Mouse (Mus musculus): ENCODE measurements around the gene Por. TPM values are rescaled to one million over a fixed set of nuclear protein-coding genes. Genes with fewer than 3 reads are reported as not detected.

Gene Por
- polyA plus RNA-seq, 1 experiment: 50.8 TPM

DNA sequence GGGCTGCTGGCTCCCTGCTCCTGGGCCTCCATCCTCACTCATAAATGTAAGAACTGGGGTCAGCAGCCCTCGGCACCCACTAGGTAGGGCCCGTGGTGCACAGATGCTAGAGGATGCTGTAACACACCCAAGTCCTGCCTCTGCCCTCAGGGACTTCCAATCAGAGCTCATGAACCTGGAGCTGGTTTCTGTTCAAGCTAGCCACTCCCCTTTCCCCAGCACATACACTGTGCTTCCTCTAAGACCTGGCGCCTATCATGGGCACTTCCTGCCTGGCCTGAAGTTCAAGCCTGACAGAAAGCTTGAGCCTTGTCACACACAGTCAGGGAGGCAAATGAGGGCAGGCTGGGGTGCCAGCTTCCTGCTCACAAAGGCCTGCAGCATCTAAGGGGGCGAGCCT lies 63.2 kb downstream of the Por start:
- H3K4me3 ChIP-seq (ENCODE audit: extremely low read depth, insufficient read depth, insufficient read length): no peak overlapping the region
- no peaks in the 10 kb centered on the region for H3K27me3 ChIP-seq (ENCODE audit: control insufficient read depth, insufficient read depth, low read length)
- WGBS: 82% methylated on average over 4 of the region's 4 CpGs
- no peaks in the 10 kb centered on the region for H3K4me1 ChIP-seq (ENCODE audit: control insufficient read depth, insufficient read depth, insufficient read length)
- H3K27ac ChIP-seq (ENCODE audit: insufficient read depth, low read length): no peak overlapping the region
- peaks cover 62% of the 10 kb centered on the region for H3K36me3 ChIP-seq (ENCODE audit: control insufficient read depth, insufficient read depth, low read length)
- TF ChIP-seq POLR2A (IDR thresholded peaks at IDR 0.05; ENCODE audit: low read depth, low read length) (no peak), CTCF (IDR thresholded peaks at IDR 0.05; ENCODE audit: extremely low read depth, insufficient read depth, insufficient read length, insufficient replicate concordance) (no peak)
- no peak for DNase-seq (ENCODE audit: low read depth in 1 of 2, low spot score in 2 of 2)

DNA sequence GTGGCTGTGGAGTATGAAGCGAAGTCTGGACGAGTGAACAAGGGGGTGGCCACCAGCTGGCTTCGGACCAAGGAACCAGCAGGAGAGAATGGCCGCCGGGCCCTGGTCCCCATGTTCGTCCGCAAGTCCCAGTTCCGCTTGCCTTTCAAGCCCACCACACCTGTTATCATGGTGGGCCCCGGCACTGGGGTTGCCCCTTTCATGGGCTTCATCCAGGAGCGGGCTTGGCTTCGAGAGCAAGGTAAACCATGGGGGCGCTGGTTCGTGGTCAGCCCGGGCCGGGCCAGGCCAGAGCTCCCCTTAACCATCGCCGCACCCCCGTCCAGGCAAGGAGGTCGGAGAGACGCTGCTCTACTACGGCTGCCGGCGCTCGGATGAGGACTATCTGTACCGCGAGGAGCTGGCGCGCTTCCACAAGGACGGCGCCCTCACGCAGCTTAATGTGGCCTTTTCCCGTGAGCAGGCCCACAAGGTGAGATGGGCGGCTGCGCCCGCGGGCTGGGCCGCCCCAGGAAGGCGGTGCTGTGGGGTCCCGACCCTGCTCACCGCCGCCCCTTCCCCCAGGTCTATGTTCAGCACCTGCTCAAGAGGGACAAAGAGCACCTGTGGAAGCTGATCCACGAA lies 64.3 kb downstream of the Por start:
- no peak for TF ChIP-seq CTCF (IDR thresholded peaks at IDR 0.05; ENCODE audit: extremely low read depth, insufficient read depth, insufficient read length, insufficient replicate concordance)
- TF ChIP-seq POLR2A (IDR thresholded peaks at IDR 0.05; ENCODE audit: low read depth, low read length): no peak
- Histone ChIP-seq H3K27me3 (ENCODE audit: control insufficient read depth, insufficient read depth, low read length) (no peaks in the 10 kb centered on the region), H3K27ac (ENCODE audit: insufficient read depth, low read length) (no peak overlapping the region), H3K4me3 (ENCODE audit: extremely low read depth, insufficient read depth, insufficient read length) (no peak overlapping the region), H3K36me3 (ENCODE audit: control insufficient read depth, insufficient read depth, low read length) (peaks cover 58% of the 10 kb centered on the region), H3K4me1 (ENCODE audit: control insufficient read depth, insufficient read depth, insufficient read length) (no peaks in the 10 kb centered on the region)
- 96% methylated on average over 42 of the region's 42 CpGs for WGBS
- no peak for DNase-seq (ENCODE audit: low read depth in 1 of 2, low spot score in 2 of 2)

DNA sequence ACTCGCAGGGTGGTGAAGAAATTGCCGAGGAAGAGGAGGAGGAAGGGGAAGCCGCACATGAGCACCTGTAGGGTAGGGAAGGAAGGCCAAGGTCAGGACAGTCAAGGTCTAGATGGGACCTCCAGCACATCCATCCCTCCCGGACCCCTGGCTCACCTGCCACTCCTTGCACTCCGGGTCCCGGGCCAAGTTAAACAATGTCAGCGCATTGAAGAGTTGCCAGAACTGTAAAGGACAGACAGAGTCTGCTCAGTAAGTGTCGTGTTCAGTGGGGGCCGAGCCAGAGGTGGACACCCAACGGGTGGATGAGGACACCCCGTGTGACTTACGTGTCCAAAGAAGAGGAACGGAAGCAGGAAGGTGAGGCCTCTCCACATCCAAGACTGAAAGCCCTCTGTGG lies 65.9 kb downstream of the Por start:
- Histone ChIP-seq H3K4me3 (ENCODE audit: extremely low read depth, insufficient read depth, insufficient read length) (no peak overlapping the region), H3K4me1 (ENCODE audit: control insufficient read depth, insufficient read depth, insufficient read length) (no peaks in the 10 kb centered on the region), H3K27me3 (ENCODE audit: control insufficient read depth, insufficient read depth, low read length) (no peaks in the 10 kb centered on the region), H3K27ac (ENCODE audit: insufficient read depth, low read length) (no peak overlapping the region), H3K36me3 (ENCODE audit: control insufficient read depth, insufficient read depth, low read length) (peaks cover 49% of the 10 kb centered on the region)
- no peak for DNase-seq (ENCODE audit: low read depth in 1 of 2, low spot score in 2 of 2)
- whole genome bisulfite sequencing: 91% methylated on average over 13 of the region's 13 CpGs
- TF ChIP-seq POLR2A (IDR thresholded peaks at IDR 0.05; ENCODE audit: low read depth, low read length) (no peak), CTCF (IDR thresholded peaks at IDR 0.05; ENCODE audit: extremely low read depth, insufficient read depth, insufficient read length, insufficient replicate concordance) (no peak)

DNA sequence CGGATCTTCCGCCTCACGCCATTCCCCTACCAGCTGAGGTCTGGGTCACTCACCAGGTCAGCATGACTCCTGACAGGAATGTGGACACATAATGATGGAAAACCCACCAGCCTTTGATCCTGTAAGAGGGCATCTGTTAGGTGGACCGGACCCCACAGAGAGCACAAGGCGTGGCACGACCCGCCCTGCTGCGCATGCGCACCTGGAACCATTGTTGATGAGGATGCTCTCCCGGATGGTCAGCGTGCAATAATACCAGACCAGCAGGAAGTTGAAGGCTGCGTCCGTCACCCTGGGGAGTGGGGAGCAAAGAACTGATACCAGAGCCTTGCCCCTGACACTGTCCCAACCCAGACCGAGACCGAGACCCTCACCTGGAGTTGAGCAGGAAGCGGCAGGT lies 66.7 kb downstream of the Por start:
- Histone ChIP-seq H3K4me3 (ENCODE audit: extremely low read depth, insufficient read depth, insufficient read length) (no peak overlapping the region), H3K36me3 (ENCODE audit: control insufficient read depth, insufficient read depth, low read length) (peaks cover 41% of the 10 kb centered on the region), H3K4me1 (ENCODE audit: control insufficient read depth, insufficient read depth, insufficient read length) (no peaks in the 10 kb centered on the region), H3K27ac (ENCODE audit: insufficient read depth, low read length) (no peak overlapping the region), H3K27me3 (ENCODE audit: control insufficient read depth, insufficient read depth, low read length) (no peaks in the 10 kb centered on the region)
- TF ChIP-seq CTCF (IDR thresholded peaks at IDR 0.05; ENCODE audit: extremely low read depth, insufficient read depth, insufficient read length, insufficient replicate concordance) (no peak), POLR2A (IDR thresholded peaks at IDR 0.05; ENCODE audit: low read depth, low read length) (no peak)
- no peak for DNase-seq (ENCODE audit: low read depth in 1 of 2, low spot score in 2 of 2)
- WGBS: 95% methylated on average over 16 of the region's 16 CpGs

DNA sequence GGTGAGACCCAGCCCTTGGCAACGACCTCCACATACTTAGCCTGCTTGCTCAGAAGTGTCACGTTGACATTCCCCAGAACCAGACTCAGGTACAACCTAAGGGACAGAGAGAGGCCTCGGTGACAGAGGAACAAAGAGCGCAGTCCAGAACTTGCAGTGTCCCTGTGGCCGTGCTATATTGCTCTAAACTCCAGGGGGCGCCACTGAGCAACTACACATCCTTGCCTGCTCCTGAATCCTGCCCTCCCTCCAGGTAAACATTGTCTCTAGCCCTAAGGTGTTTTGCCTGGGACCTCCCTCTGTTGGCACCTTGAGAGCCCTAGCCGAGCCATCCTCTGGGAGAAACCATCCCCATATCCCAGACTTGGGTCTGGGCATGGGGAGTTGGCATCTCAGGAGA lies 67.3 kb downstream of the Por start:
- Histone ChIP-seq H3K27ac (ENCODE audit: insufficient read depth, low read length) (no peak overlapping the region), H3K27me3 (ENCODE audit: control insufficient read depth, insufficient read depth, low read length) (no peaks in the 10 kb centered on the region), H3K36me3 (ENCODE audit: control insufficient read depth, insufficient read depth, low read length) (peaks cover 36% of the 10 kb centered on the region), H3K4me1 (ENCODE audit: control insufficient read depth, insufficient read depth, insufficient read length) (no peaks in the 10 kb centered on the region), H3K4me3 (ENCODE audit: extremely low read depth, insufficient read depth, insufficient read length) (no peak overlapping the region)
- DNase-seq (ENCODE audit: low read depth in 1 of 2, low spot score in 2 of 2): peak in 1 of 2 experiments; percentile 8
- TF ChIP-seq CTCF (IDR thresholded peaks at IDR 0.05; ENCODE audit: extremely low read depth, insufficient read depth, insufficient read length, insufficient replicate concordance): peak; percentile 40; the same call in 1 of the 2 replicates
- no peak for TF ChIP-seq POLR2A (IDR thresholded peaks at IDR 0.05; ENCODE audit: low read depth, low read length)
- WGBS: 85% methylated on average over 7 of the region's 7 CpGs

DNA sequence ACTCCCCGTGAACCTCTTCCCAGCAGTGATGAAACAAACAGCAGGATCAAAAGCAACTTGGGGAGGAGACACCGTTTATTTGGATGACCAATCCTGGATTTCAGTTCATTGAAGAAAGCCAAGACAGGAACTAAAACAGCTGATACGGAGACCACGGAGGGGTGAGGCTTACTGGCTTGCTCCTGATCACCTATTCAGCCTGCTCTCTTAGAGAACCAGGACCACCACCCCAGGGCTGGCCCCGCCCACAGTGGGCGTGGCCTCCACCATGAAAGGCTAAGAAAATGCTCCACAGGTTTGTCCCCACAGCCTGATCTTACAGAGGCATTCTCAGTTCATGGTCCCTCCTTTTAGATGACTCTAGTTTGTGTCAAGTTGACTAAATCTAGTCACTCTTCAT lies 68.4 kb downstream of the Por start:
- Histone ChIP-seq H3K27me3 (ENCODE audit: control insufficient read depth, insufficient read depth, low read length) (no peaks in the 10 kb centered on the region), H3K4me3 (ENCODE audit: extremely low read depth, insufficient read depth, insufficient read length) (no peak overlapping the region), H3K27ac (ENCODE audit: insufficient read depth, low read length) (no peak overlapping the region), H3K4me1 (ENCODE audit: control insufficient read depth, insufficient read depth, insufficient read length) (no peaks in the 10 kb centered on the region; the same call in 1 of the 2 replicates), H3K36me3 (ENCODE audit: control insufficient read depth, insufficient read depth, low read length) (peaks cover 26% of the 10 kb centered on the region)
- DNase-seq (ENCODE audit: low read depth in 1 of 2, low spot score in 2 of 2): no peak
- TF ChIP-seq CTCF (IDR thresholded peaks at IDR 0.05; ENCODE audit: extremely low read depth, insufficient read depth, insufficient read length, insufficient replicate concordance) (no peak), POLR2A (IDR thresholded peaks at IDR 0.05; ENCODE audit: low read depth, low read length) (no peak)
- 62% methylated on average over 6 of the region's 6 CpGs for WGBS

DNA sequence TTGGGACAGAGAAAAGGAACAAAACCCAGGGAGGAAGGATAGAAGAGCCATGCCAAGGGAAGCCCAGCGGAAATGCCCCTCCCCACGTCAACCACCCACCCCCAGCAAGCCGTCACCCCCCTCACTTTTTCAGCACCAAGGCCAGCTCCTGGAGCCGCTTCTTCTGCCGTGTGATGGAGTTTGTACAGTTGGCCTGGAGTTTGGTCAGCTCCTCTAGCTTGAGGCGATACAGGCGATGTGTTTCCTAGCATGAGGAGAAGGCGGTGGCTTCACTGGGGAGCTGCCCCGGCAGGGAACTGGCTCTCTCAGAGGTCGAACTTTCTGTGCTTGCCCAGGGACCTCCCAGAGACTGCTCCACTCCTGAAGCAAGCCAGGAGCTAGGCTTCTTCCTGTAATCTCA lies 72.3 kb downstream of the Por start:
- no peak overlapping the region for H3K4me3 ChIP-seq (ENCODE audit: extremely low read depth, insufficient read depth, insufficient read length)
- no peak for DNase-seq (ENCODE audit: low read depth in 1 of 2, low spot score in 2 of 2)

More for the DNA sequence above, 72.3 kb downstream of the Por start:
- H3K36me3 ChIP-seq (ENCODE audit: control insufficient read depth, insufficient read depth, low read length): no peaks in the 10 kb centered on the region; the same call in 1 of the 2 replicates
- no peaks in the 10 kb centered on the region for H3K27me3 ChIP-seq (ENCODE audit: control insufficient read depth, insufficient read depth, low read length)
- no peak overlapping the region for H3K27ac ChIP-seq (ENCODE audit: insufficient read depth, low read length)
- 82% methylated on average over 10 of the region's 10 CpGs for WGBS
- H3K4me1 ChIP-seq (ENCODE audit: control insufficient read depth, insufficient read depth, insufficient read length): no peaks in the 10 kb centered on the region; the same call in 1 of the 2 replicates
- TF ChIP-seq POLR2A (IDR thresholded peaks at IDR 0.05; ENCODE audit: low read depth, low read length) (no peak), CTCF (IDR thresholded peaks at IDR 0.05; ENCODE audit: extremely low read depth, insufficient read depth, insufficient read length, insufficient replicate concordance) (no peak)

Data from spleen, adult 2 months (tissue).